Mouse (Mus musculus) left cerebral cortex, postnatal 14 days (tissue): ENCODE results near the gene Marc2. TPM values are rescaled to one million over a fixed set of nuclear protein-coding genes. Genes with fewer than 3 reads are reported as not detected.

ENCODE experiments used
- DNase-seq, 2 experiments: peaks; one replicate each; pipeline ENCODE4 v3.0.0; 2021 to 2022; ENCODE audit warnings: low spot score in 2 of 2, mixed read lengths in 1 of 2
- intact Hi-C: fragments of 180-260 bp; cut with DNase I; formaldehyde crosslinking; loops from one replicate; pipeline ENCODE4 v1.15.1; 2025
- total RNA-seq, 2 experiments: library from RNA; stranded (reverse); gene quantifications; 2 replicates each; pipeline ENCODE4 v1.2.3; 2021

Marc2 gene
- total RNA-seq, 2 experiments from 2014 or later = 100.0 to 122 TPM

DNA sequence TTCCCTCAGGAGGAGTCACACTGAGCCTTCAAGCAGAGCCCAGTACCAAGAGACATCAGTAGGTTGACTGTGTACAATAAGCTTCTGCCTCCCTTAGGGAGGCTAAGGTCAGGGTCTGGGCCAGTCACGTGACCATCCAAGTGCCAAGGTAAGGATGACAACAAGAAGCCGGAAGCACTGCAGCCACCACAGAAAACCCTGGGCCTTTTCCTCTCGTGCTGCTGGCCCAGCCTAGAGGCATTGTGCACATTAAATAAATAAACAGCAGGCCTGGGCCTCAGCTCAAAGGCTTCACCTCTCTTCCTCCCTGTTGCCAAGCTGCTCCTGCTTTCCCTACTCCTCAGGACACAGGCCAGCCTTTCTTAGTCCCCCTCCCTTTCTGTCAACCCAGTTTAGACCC lies 14.0 kb upstream of the Marc2 start:
- intact Hi-C loops = no loop called here

GRCm38 (mm10) chr1:184858253-184858652 lies 12.0 kb upstream of the Marc2 start:
- intact Hi-C loops = no loop called here
- DNase-seq = no peak

More for the DNA sequence above, 14.0 kb upstream of the Marc2 start:
- DNase-seq = no peak

DNA sequence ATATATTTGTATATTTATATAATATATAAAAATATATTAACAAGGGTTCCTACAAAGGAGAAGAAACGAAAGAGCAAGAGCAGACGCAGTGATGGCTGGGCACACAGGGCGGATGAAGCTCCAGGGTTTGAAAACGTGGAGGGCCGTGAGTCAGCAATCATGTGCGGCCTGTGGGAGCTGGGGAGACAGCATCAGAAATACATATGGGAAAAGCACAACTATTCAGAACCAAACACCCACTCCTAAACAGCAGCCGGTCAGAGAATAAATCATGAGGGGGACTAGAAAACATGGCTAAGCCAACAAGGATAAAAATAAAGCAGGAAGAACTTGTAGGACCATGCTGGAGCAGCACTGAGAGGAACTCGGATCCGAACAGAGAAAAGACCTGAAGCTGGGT lies 11.0 kb upstream of the Marc2 start:
- peak; percentile 33 to 39 for DNase-seq
- intact Hi-C loops = no loop called here

DNA sequence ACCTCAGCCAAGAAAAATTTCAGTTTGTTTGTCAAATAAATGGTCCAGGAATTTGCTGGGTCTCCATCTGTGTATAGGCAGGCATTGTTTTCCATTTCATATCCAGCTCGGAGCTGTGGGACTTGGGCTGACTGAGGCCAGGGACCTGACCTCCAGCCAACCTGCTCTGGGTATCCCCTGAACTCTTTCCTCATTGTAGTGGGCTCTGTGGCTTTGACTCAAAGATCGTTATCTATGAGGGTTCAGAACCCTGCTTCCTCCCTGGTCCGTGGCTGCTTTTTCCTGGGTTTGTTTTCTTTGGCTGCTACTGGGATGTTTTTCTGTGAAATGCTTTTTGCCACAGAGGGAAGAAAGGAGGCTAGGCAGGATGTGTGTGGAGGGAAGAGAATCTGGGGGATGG lies 7.7 kb upstream of the Marc2 start:
- intact Hi-C loops = loop anchor here (2.0 kb wide), 2 partner anchors 39 to 331 kb away; no protein-coding TSS in a partner anchor
- DNase-seq = no peak

GRCm38 (mm10) chr1:184853339-184853738 lies 7.1 kb upstream of the Marc2 start:
- intact Hi-C loops = loop anchor here (2.0 kb wide), 1 partner anchor 39 kb away; no protein-coding TSS in a partner anchor
- DNase-seq = peak; percentile 43 to 63

- peak; percentile 82 to 93 for DNase-seq
- intact Hi-C loops = loop anchor here (2.0 kb wide), 1 partner anchor 41 kb away; no protein-coding TSS in a partner anchor
Measured at GRCm38 (mm10) chr1:184851741-184852618, 5.7 kb upstream of the Marc2 start.

- intact Hi-C loops = no loop called here
Measured at GRCm38 (mm10) chr1:184851166-184851565, 4.9 kb upstream of the Marc2 start.

GRCm38 (mm10) chr1:184846973-184847372 lies 722 bp upstream of the Marc2 start:
- DNase-seq = no peak
- intact Hi-C loops = no loop called here

More at GRCm38 (mm10) chr1:184851166-184851565, 4.9 kb upstream of the Marc2 start:
- DNase-seq = no peak

DNA sequence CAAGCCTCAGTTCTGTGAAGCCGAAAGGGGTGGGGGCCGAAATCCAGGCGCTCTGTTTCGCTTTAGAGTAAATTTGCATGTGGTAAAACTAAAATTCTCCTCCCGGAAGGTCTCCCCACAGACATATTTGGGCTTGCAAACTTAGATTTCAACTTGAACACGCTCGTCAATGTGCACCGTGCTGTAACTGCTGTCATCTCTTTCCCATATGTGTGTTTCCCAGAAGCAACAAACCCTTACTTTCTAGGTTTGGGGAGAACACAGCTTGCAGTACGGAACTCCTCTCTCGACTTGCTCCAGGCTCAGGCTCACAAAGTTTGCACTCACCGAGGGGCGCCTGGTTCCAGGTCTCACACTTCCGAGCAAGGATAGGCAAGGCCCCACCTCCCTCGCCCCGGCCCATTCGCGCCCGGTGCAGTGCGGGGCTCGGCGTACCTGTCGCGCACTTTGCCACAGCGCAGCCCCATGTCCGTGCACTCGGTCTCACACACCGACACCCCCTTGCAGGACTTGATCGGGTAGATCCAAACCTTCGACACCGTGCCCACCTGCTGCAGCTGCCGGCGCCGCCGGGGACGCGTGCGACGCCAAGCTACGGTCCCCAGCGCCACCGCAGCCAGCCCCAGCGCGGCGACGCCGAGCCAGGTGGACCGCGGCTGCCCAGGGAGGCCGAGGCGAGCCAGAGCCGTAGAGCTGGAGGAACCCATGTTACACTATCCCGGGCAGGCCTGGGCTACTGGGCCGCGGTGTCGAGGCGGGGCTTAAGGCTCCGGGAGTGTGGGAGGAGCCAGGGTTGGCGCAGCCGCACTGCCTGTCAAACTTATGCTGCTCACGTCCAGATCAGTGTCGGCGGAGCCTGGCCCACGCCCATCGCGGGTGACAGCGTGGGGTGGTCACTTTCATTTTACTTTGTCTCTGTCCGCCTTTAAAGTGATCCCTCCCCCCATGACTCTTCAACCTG lies 860 bp downstream of the Marc2 start:
- peak; percentile 82 to 84 for DNase-seq
- intact Hi-C loops = no loop called here

DNA sequence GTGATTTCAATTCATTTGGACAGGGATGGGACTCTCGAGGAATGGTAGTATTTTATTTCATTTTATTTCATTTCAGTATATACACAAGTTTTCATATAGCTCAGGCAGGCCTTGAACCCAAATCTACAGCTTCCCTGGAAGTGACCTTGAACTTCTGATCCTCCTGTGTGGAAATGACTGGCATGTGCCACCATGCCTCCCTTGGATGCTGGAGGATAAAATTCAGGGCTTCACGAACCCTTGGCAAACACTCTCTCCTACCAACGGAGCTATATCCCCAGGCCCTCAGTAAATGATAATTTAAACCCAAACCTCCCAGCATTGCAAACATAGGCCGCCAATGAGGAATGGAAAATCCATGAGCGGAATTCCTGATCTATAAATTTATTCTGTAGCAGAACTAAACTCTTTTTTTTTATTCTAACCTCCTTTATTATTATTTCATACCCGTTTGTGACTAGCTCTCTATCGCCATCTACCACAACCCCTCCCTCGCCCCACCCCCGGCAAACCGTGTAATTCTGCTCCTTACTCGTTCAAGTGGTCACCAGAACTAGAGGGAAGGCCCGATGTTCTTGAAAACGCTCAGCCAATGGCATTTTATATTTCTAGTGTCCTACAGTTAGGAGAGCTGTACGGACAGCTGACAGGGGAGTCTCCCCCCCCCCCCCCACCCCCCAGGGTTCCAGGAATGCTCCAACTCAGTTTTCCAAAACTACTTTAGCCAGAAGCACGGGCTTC lies 1.8 kb downstream of the Marc2 start:
- intact Hi-C loops = no loop called here
- peak in 1 of 2 experiments; percentile 25 for DNase-seq

- intact Hi-C loops = no loop called here
- DNase-seq = no peak
Measured at GRCm38 (mm10) chr1:184837649-184838048, 8.6 kb downstream of the Marc2 start.

- no peak for DNase-seq
- intact Hi-C loops = no loop called here
Measured at GRCm38 (mm10) chr1:184836350-184836749, 9.9 kb downstream of the Marc2 start.

GRCm38 (mm10) chr1:184833499-184833898 lies 12.8 kb downstream of the Marc2 start:
- no peak for DNase-seq
- intact Hi-C loops = no loop called here

DNA sequence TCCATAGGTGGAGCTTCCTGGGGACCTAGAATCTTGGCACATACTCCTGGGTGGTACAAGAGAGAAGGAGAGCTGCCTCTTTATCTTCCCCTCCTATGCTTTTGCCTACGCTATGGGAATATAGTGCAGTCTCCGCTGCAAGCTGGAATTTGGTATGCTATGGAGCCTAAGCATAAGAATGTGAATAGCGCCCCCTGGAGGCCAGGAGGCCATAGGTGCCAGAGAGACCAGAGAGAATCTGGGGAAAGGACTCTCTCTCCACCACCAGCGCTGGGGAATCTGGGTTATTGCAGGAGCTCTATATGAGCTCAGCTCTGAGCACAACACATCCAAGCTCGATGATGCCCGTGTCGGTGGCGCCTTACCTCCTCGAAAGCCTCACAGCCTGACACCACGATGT lies 14.0 kb downstream of the Marc2 start:
- DNase-seq = no peak
- intact Hi-C loops = no loop called here

DNA sequence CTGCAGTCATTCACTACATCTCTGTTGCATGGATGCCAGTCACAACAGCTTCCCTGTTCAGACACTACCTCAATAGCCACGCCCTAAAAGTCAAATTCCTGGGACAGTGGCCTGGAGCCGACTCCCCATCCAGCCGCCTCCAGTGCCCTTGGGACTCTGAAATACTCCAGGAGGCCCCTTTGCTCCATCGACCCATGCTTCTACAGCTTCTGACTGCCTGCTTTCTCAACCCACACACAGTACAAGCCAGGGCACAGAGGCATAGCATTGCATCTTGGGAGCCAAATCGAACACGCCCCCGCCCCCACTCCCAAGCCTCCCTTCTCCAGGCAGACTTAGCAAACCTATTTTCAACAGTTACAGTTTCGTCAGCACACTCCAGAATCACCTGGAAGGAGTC lies 16.4 kb downstream of the Marc2 start:
- no peak for DNase-seq
- intact Hi-C loops = loop anchor here (10.0 kb wide), 1 partner anchor 365 kb away; no protein-coding TSS in a partner anchor

- intact Hi-C loops = loop anchor here (10.0 kb wide), 1 partner anchor 368 kb away; no protein-coding TSS in a partner anchor
- peak in 1 of 2 experiments; percentile 54 for DNase-seq
Measured at GRCm38 (mm10) chr1:184827175-184827701, 19.0 kb downstream of the Marc2 start.

GRCm38 (mm10) chr1:184825093-184825492 lies 21.2 kb downstream of the Marc2 start:
- peak; percentile 66 to 71 for DNase-seq
- intact Hi-C loops = loop anchor here (10.0 kb wide), 1 partner anchor 370 kb away; no protein-coding TSS in a partner anchor

DNA sequence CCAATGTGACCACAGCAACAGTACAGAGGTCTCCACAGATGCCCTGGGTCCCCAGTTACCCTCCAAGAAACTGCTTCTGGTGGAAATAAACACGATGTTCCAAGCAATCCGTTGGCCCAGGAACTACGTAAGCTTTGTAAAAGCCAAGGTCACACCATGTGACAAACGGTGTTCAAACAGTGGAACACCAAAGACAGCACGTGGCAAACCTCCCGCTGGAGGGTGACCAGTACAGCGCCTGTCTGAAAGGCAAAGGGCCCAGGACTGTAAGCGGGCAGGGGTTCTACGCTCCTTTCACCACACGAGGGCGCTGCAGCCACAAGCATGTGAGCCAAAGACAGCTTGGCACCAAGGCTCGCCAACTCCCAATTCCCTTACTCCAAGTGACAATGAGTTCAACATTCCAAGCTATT lies 21.8 kb downstream of the Marc2 start:
- peak; percentile 89 to 93 for DNase-seq
- intact Hi-C loops = loop anchor here (10.0 kb wide), 1 partner anchor 370 kb away; no protein-coding TSS in a partner anchor
